Mouse (Mus musculus): ENCODE results near the gene Rreb1. TPM values are rescaled to one million over a fixed set of nuclear protein-coding genes. Genes with fewer than 3 reads are reported as not detected.
A peak's percentile ranks its signal among the peaks of the same experiment; 100 is the strongest.

The Rreb1 gene
- polyA plus RNA-seq, 1 experiment from 2014 or later, result 11.0 TPM

GRCm38 (mm10) chr13:37879556-37879955 lies 101.4 kb downstream of the Rreb1 start:
- 35% methylated on average over 5 of the region's 5 CpGs for WGBS

GRCm38 (mm10) chr13:37880035-37880434 lies 101.8 kb downstream of the Rreb1 start:
- Histone ChIP-seq H3K36me3 (no peaks in the 10 kb centered on the region), H3K27me3 (replicated peaks) (no peaks in the 10 kb centered on the region), H3K4me3 (no peak overlapping the region), H3K9ac (peak overlapping the region; percentile 62), H3K4me1 (peaks cover 86% of the 10 kb centered on the region), H3K4me2 (peak overlapping the region; percentile 47), H3K27ac (replicated peaks) (peak overlapping the region; percentile 74), H3K9me3 (no peaks in the 10 kb centered on the region)
- no peak for ATAC-seq (ENCODE audit: extremely low read depth, insufficient number of reproducible peaks, low FRiP score, low TSS enrichment)
- WGBS, result 31% methylated on average over 1 of the region's 1 CpGs

More at GRCm38 (mm10) chr13:37879556-37879955, 101.4 kb downstream of the Rreb1 start:
- Histone ChIP-seq H3K4me3 (no peak overlapping the region), H3K9ac (0 out of 2 replicates have a peak overlapping the region, but pooled peaks have one; percentile 16), H3K27ac (replicated peaks) (peak overlapping the region; percentile 74), H3K36me3 (no peaks in the 10 kb centered on the region), H3K9me3 (no peaks in the 10 kb centered on the region), H3K27me3 (replicated peaks) (no peaks in the 10 kb centered on the region), H3K4me1 (peaks cover 84% of the 10 kb centered on the region), H3K4me2 (peak overlapping the region; percentile 38; the same call in 1 of the 2 replicates)
- no peak for ATAC-seq (ENCODE audit: extremely low read depth, insufficient number of reproducible peaks, low FRiP score, low TSS enrichment)

GRCm38 (mm10) chr13:37880581-37881130 lies 102.5 kb downstream of the Rreb1 start:
- H3K9ac ChIP-seq, result peak overlapping the region; percentile 62
- H3K4me1 ChIP-seq, result peaks cover 91% of the 10 kb centered on the region
- H3K4me2 ChIP-seq, result peak overlapping the region; percentile 47
- H3K36me3 ChIP-seq, result no peaks in the 10 kb centered on the region
- H3K27ac ChIP-seq (replicated peaks), result peak overlapping the region; percentile 74
- no peaks in the 10 kb centered on the region for H3K9me3 ChIP-seq
- ATAC-seq (ENCODE audit: extremely low read depth, insufficient number of reproducible peaks, low FRiP score, low TSS enrichment), result no peak
- WGBS, result 34% methylated on average over 9 of the region's 9 CpGs
- no peaks in the 10 kb centered on the region for H3K27me3 ChIP-seq (replicated peaks)
- no peak overlapping the region for H3K4me3 ChIP-seq

- Histone ChIP-seq H3K36me3 (no peaks in the 10 kb centered on the region), H3K4me2 (no peak overlapping the region), H3K4me3 (no peak overlapping the region), H3K27me3 (replicated peaks) (no peaks in the 10 kb centered on the region), H3K27ac (replicated peaks) (no peak overlapping the region), H3K9ac (no peak overlapping the region; the same call in 1 of the 2 replicates), H3K9me3 (no peaks in the 10 kb centered on the region), H3K4me1 (peaks cover 81% of the 10 kb centered on the region)
- 77% methylated on average over 8 of the region's 8 CpGs for WGBS
- ATAC-seq (ENCODE audit: extremely low read depth, insufficient number of reproducible peaks, low FRiP score, low TSS enrichment), result no peak
Observed at GRCm38 (mm10) chr13:37882521-37882920, 104.3 kb downstream of the Rreb1 start.

- Histone ChIP-seq H3K9ac (peak overlapping the region; percentile 17; the same call in 1 of the 2 replicates), H3K27me3 (replicated peaks) (no peaks in the 10 kb centered on the region), H3K9me3 (no peaks in the 10 kb centered on the region), H3K4me2 (no peak overlapping the region), H3K4me1 (peaks cover 78% of the 10 kb centered on the region), H3K36me3 (no peaks in the 10 kb centered on the region), H3K27ac (replicated peaks) (no peak overlapping the region), H3K4me3 (no peak overlapping the region)
- WGBS, result 80% methylated on average over 5 of the region's 5 CpGs
- ATAC-seq (ENCODE audit: extremely low read depth, insufficient number of reproducible peaks, low FRiP score, low TSS enrichment), result no peak
Observed at GRCm38 (mm10) chr13:37883008-37883407, 104.8 kb downstream of the Rreb1 start.

- Histone ChIP-seq H3K9me3 (no peaks in the 10 kb centered on the region), H3K27ac (replicated peaks) (no peak overlapping the region), H3K36me3 (peaks cover 17% of the 10 kb centered on the region), H3K4me2 (no peak overlapping the region), H3K4me3 (no peak overlapping the region), H3K27me3 (replicated peaks) (no peaks in the 10 kb centered on the region), H3K9ac (no peak overlapping the region), H3K4me1 (peaks cover 58% of the 10 kb centered on the region)
- WGBS, result 78% methylated on average over 2 of the region's 2 CpGs
- no peak for ATAC-seq (ENCODE audit: extremely low read depth, insufficient number of reproducible peaks, low FRiP score, low TSS enrichment)
Observed at GRCm38 (mm10) chr13:37885392-37885791, 107.2 kb downstream of the Rreb1 start.

- no peak for ATAC-seq (ENCODE audit: extremely low read depth, insufficient number of reproducible peaks, low FRiP score, low TSS enrichment)
- H3K4me3 ChIP-seq, result no peak overlapping the region
- H3K4me1 ChIP-seq, result peaks cover 52% of the 10 kb centered on the region
- 52% methylated on average over 6 of the region's 6 CpGs for WGBS
- no peaks in the 10 kb centered on the region for H3K9me3 ChIP-seq
- H3K27ac ChIP-seq (replicated peaks), result no peak overlapping the region
- H3K36me3 ChIP-seq, result peaks cover 24% of the 10 kb centered on the region
- no peak overlapping the region for H3K4me2 ChIP-seq
- no peaks in the 10 kb centered on the region for H3K27me3 ChIP-seq (replicated peaks)
- H3K9ac ChIP-seq, result no peak overlapping the region
Observed at GRCm38 (mm10) chr13:37886024-37886423, 107.8 kb downstream of the Rreb1 start.

- Histone ChIP-seq H3K4me1 (peaks cover 30% of the 10 kb centered on the region), H3K27ac (replicated peaks) (peak overlapping the region; percentile 84), H3K27me3 (replicated peaks) (no peaks in the 10 kb centered on the region), H3K36me3 (peaks cover 95% of the 10 kb centered on the region), H3K4me3 (no peak overlapping the region), H3K9me3 (no peaks in the 10 kb centered on the region), H3K4me2 (no peak overlapping the region), H3K9ac (peak overlapping the region; percentile 47; the same call in 1 of the 2 replicates)
- 50% methylated on average over 8 of the region's 8 CpGs for WGBS
- no peak for ATAC-seq (ENCODE audit: extremely low read depth, insufficient number of reproducible peaks, low FRiP score, low TSS enrichment)
Observed at GRCm38 (mm10) chr13:37894756-37895155, 116.6 kb downstream of the Rreb1 start.

GRCm38 (mm10) chr13:37895564-37896254 lies 117.5 kb downstream of the Rreb1 start:
- no peak overlapping the region for H3K4me3 ChIP-seq
- 32% methylated on average over 6 of the region's 6 CpGs for WGBS
- H3K4me1 ChIP-seq, result peaks cover 30% of the 10 kb centered on the region
- no peaks in the 10 kb centered on the region for H3K27me3 ChIP-seq (replicated peaks)
- H3K27ac ChIP-seq (replicated peaks), result peak overlapping the region; percentile 84
- H3K9ac ChIP-seq, result peak overlapping the region; percentile 47; the same call in 1 of the 2 replicates
- no peaks in the 10 kb centered on the region for H3K9me3 ChIP-seq
- H3K36me3 ChIP-seq, result peaks cover 96% of the 10 kb centered on the region
- ATAC-seq (ENCODE audit: extremely low read depth, insufficient number of reproducible peaks, low FRiP score, low TSS enrichment), result no peak
- H3K4me2 ChIP-seq, result peak overlapping the region; percentile 20; the same call in 1 of the 2 replicates

GRCm38 (mm10) chr13:37896423-37896822 lies 118.2 kb downstream of the Rreb1 start:
- Histone ChIP-seq H3K27me3 (replicated peaks) (no peaks in the 10 kb centered on the region), H3K27ac (replicated peaks) (peak overlapping the region; percentile 84), H3K4me1 (peaks cover 30% of the 10 kb centered on the region), H3K4me2 (no peak overlapping the region), H3K36me3 (peaks cover 98% of the 10 kb centered on the region), H3K4me3 (no peak overlapping the region), H3K9me3 (no peaks in the 10 kb centered on the region), H3K9ac (no peak overlapping the region)
- no peak for ATAC-seq (ENCODE audit: extremely low read depth, insufficient number of reproducible peaks, low FRiP score, low TSS enrichment)
- WGBS, result 78% methylated on average over 1 of the region's 1 CpGs

- Histone ChIP-seq H3K27ac (replicated peaks) (no peak overlapping the region), H3K9me3 (no peaks in the 10 kb centered on the region), H3K36me3 (peaks cover 98% of the 10 kb centered on the region), H3K4me1 (peaks cover 30% of the 10 kb centered on the region), H3K9ac (no peak overlapping the region), H3K4me2 (no peak overlapping the region), H3K27me3 (replicated peaks) (no peaks in the 10 kb centered on the region), H3K4me3 (no peak overlapping the region)
- WGBS, result 65% methylated on average over 5 of the region's 5 CpGs
- ATAC-seq (ENCODE audit: extremely low read depth, insufficient number of reproducible peaks, low FRiP score, low TSS enrichment), result no peak
Observed at GRCm38 (mm10) chr13:37898772-37899171, 120.6 kb downstream of the Rreb1 start.

Data from heart, embryonic 13.5 days (tissue).